Mouse (Mus musculus): ENCODE data around the gene Tbrg4. TPM values are rescaled to one million over a fixed set of nuclear protein-coding genes. Genes with fewer than 3 reads are reported as not detected.

Tbrg4 gene
- polyA plus RNA-seq, 1 experiment = 55.6 TPM

- no peaks in the 10 kb centered on the region; the same call in 1 of the 2 replicates for H3K4me1 ChIP-seq
- H3K36me3 ChIP-seq (replicated peaks; ENCODE audit: low read length) = no peaks in the 10 kb centered on the region
- H3K27me3 ChIP-seq (replicated peaks) = peaks cover 11% of the 10 kb centered on the region
- 0 out of 2 replicates have a peak, but pooled peaks cover 3% of the 10 kb centered on the region for H3K9me3 ChIP-seq
- no peak overlapping the region for H3K4me3 ChIP-seq (replicated peaks)
- no peak for TF ChIP-seq FLI1 (IDR thresholded peaks at IDR 0.05; ENCODE audit: low read length)
- TF ChIP-seq GATA1 (IDR thresholded peaks at IDR 0.05; ENCODE audit: borderline replicate concordance, low read length) = no peak
Measured at GRCm38 (mm10) chr11:6650519-6650918, 24.7 kb upstream of the Tbrg4 start.

- Histone ChIP-seq H3K9me3 (0 out of 2 replicates have a peak, but pooled peaks cover 3% of the 10 kb centered on the region), H3K36me3 (replicated peaks; ENCODE audit: low read length) (no peaks in the 10 kb centered on the region), H3K4me1 (peaks cover 7% of the 10 kb centered on the region; the same call in 1 of the 2 replicates), H3K27me3 (replicated peaks) (peaks cover 20% of the 10 kb centered on the region), H3K4me3 (replicated peaks) (no peak overlapping the region)
- no peak for TF ChIP-seq FLI1 (IDR thresholded peaks at IDR 0.05; ENCODE audit: low read length)
- no peak for TF ChIP-seq GATA1 (IDR thresholded peaks at IDR 0.05; ENCODE audit: borderline replicate concordance, low read length)
Measured at GRCm38 (mm10) chr11:6647831-6648724, 22.2 kb upstream of the Tbrg4 start.

GRCm38 (mm10) chr11:6644566-6644965 is 18.7 kb upstream of the Tbrg4 start:
- 0 out of 2 replicates have a peak, but pooled peaks cover 3% of the 10 kb centered on the region for H3K9me3 ChIP-seq
- H3K4me3 ChIP-seq (replicated peaks) = no peak overlapping the region
- H3K36me3 ChIP-seq (replicated peaks; ENCODE audit: low read length) = no peaks in the 10 kb centered on the region
- H3K27me3 ChIP-seq (replicated peaks) = peaks cover 21% of the 10 kb centered on the region
- H3K4me1 ChIP-seq = peaks cover 7% of the 10 kb centered on the region; the same call in 1 of the 2 replicates
- TF ChIP-seq GATA1 (IDR thresholded peaks at IDR 0.05; ENCODE audit: borderline replicate concordance, low read length) (no peak), FLI1 (IDR thresholded peaks at IDR 0.05; ENCODE audit: low read length) (no peak)

GRCm38 (mm10) chr11:6639072-6639471 is 13.2 kb upstream of the Tbrg4 start:
- no peak for TF ChIP-seq GATA1 (IDR thresholded peaks at IDR 0.05; ENCODE audit: borderline replicate concordance, low read length)
- no peak for TF ChIP-seq FLI1 (IDR thresholded peaks at IDR 0.05; ENCODE audit: low read length)
- no peak overlapping the region for H3K4me3 ChIP-seq (replicated peaks)
- no peaks in the 10 kb centered on the region for H3K36me3 ChIP-seq (replicated peaks; ENCODE audit: low read length)
- H3K4me1 ChIP-seq = peaks cover 6% of the 10 kb centered on the region
- H3K27me3 ChIP-seq (replicated peaks) = peaks cover 21% of the 10 kb centered on the region
- no peaks in the 10 kb centered on the region for H3K9me3 ChIP-seq

- Histone ChIP-seq H3K4me3 (replicated peaks) (no peak within 1 kb of the TSS), H3K36me3 (replicated peaks; ENCODE audit: low read length) (no peaks in the 10 kb centered on the region), H3K27me3 (replicated peaks) (peaks cover 16% of the 10 kb centered on the region), H3K4me1 (peaks cover 6% of the 10 kb centered on the region), H3K9me3 (no peaks in the 10 kb centered on the region)
- no peak for TF ChIP-seq FLI1 (IDR thresholded peaks at IDR 0.05; ENCODE audit: low read length)
- TF ChIP-seq GATA1 (IDR thresholded peaks at IDR 0.05; ENCODE audit: borderline replicate concordance, low read length) = no peak
Measured at GRCm38 (mm10) chr11:6638537-6638936, 12.7 kb upstream of the Tbrg4 start, which contains the start of gene Wap. Gene Wap, minus strand, starts transcription at chr11:6638637.

GRCm38 (mm10) chr11:6636150-6636549 is 10.3 kb upstream of the Tbrg4 start:
- Histone ChIP-seq H3K4me1 (peaks cover 6% of the 10 kb centered on the region), H3K4me3 (replicated peaks) (no peak overlapping the region), H3K27me3 (replicated peaks) (peaks cover 11% of the 10 kb centered on the region), H3K9me3 (peaks cover 14% of the 10 kb centered on the region), H3K36me3 (replicated peaks; ENCODE audit: low read length) (peaks cover 5% of the 10 kb centered on the region)
- TF ChIP-seq FLI1 (IDR thresholded peaks at IDR 0.05; ENCODE audit: low read length) (no peak), GATA1 (IDR thresholded peaks at IDR 0.05; ENCODE audit: borderline replicate concordance, low read length) (no peak)

GRCm38 (mm10) chr11:6629655-6630054 is 3.8 kb upstream of the Tbrg4 start:
- peaks cover 5% of the 10 kb centered on the region for H3K36me3 ChIP-seq (replicated peaks; ENCODE audit: low read length)
- no peak overlapping the region for H3K4me3 ChIP-seq (replicated peaks)
- peaks cover 4% of the 10 kb centered on the region for H3K27me3 ChIP-seq (replicated peaks)
- peaks cover 38% of the 10 kb centered on the region for H3K4me1 ChIP-seq
- TF ChIP-seq FLI1 (IDR thresholded peaks at IDR 0.05; ENCODE audit: low read length) (no peak), GATA1 (IDR thresholded peaks at IDR 0.05; ENCODE audit: borderline replicate concordance, low read length) (no peak)
- peaks cover 14% of the 10 kb centered on the region for H3K9me3 ChIP-seq

GRCm38 (mm10) chr11:6628568-6628967 is 2.7 kb upstream of the Tbrg4 start:
- Histone ChIP-seq H3K36me3 (replicated peaks; ENCODE audit: low read length) (peaks cover 13% of the 10 kb centered on the region), H3K9me3 (peaks cover 14% of the 10 kb centered on the region), H3K27me3 (replicated peaks) (no peaks in the 10 kb centered on the region), H3K4me3 (replicated peaks) (peak overlapping the region; percentile 24), H3K4me1 (peaks cover 49% of the 10 kb centered on the region)
- TF ChIP-seq FLI1 (IDR thresholded peaks at IDR 0.05; ENCODE audit: low read length) (no peak), GATA1 (IDR thresholded peaks at IDR 0.05; ENCODE audit: borderline replicate concordance, low read length) (no peak)

GRCm38 (mm10) chr11:6627731-6628130 is 1.9 kb upstream of the Tbrg4 start:
- H3K9me3 ChIP-seq = peaks cover 14% of the 10 kb centered on the region
- peaks cover 22% of the 10 kb centered on the region for H3K36me3 ChIP-seq (replicated peaks; ENCODE audit: low read length)
- H3K27me3 ChIP-seq (replicated peaks) = no peaks in the 10 kb centered on the region
- no peak for TF ChIP-seq GATA1 (IDR thresholded peaks at IDR 0.05; ENCODE audit: borderline replicate concordance, low read length)
- TF ChIP-seq FLI1 (IDR thresholded peaks at IDR 0.05; ENCODE audit: low read length) = no peak
- H3K4me1 ChIP-seq = peaks cover 57% of the 10 kb centered on the region
- peak overlapping the region; percentile 31 for H3K4me3 ChIP-seq (replicated peaks)

GRCm38 (mm10) chr11:6626388-6626772 is 513 bp upstream of the Tbrg4 start:
- Histone ChIP-seq H3K4me1 (peaks cover 63% of the 10 kb centered on the region), H3K9me3 (peaks cover 3% of the 10 kb centered on the region), H3K36me3 (replicated peaks; ENCODE audit: low read length) (peaks cover 31% of the 10 kb centered on the region), H3K27me3 (replicated peaks) (no peaks in the 10 kb centered on the region), H3K4me3 (replicated peaks) (peak overlapping the region; percentile 99)
- no peak for TF ChIP-seq GATA1 (IDR thresholded peaks at IDR 0.05; ENCODE audit: borderline replicate concordance, low read length)
- no peak for TF ChIP-seq FLI1 (IDR thresholded peaks at IDR 0.05; ENCODE audit: low read length)
